Mouse (Mus musculus) c-Kit-positive CD71-positive TER-119-positive erythroid progenitor cells, embryonic 14.5 days (primary cell): ENCODE results near the gene Ccdc14.
"Not testable (repeated sequence)": the region's sequence is repeated elsewhere in the genome, so short reads cannot be mapped to it uniquely, and the experiment has no call there.

Experiments used
- DNase-seq: peaks from one replicate; pipeline ENCODE4 v3.0.0-alpha.2; 2013; ENCODE audit warnings: low spot score

Gene Ccdc14

GRCm38 (mm10) chr16:34690334-34691144 is at the start of gene Ccdc14:
Gene Ccdc14 (plus strand): TSS chr16:34690616.
- DNase-seq, result peak; percentile 88

GRCm38 (mm10) chr16:34643511-34644259 is 46.7 kb upstream of the Ccdc14 start:
- no peak for DNase-seq

- no peak for DNase-seq
Observed at GRCm38 (mm10) chr16:34649621-34650020, 40.8 kb upstream of the Ccdc14 start, which contains the start of gene Ropn1. Gene Ropn1 (plus strand): TSS chr16:34649921.

GRCm38 (mm10) chr16:34653023-34653422 is 37.4 kb upstream of the Ccdc14 start:
- DNase-seq, result no peak

GRCm38 (mm10) chr16:34657566-34657965 is 32.9 kb upstream of the Ccdc14 start:
- DNase-seq, result not testable (repeated sequence)

- DNase-seq, result no peak
Observed at GRCm38 (mm10) chr16:34657983-34658382, 32.4 kb upstream of the Ccdc14 start.

- DNase-seq, result no peak
Observed at GRCm38 (mm10) chr16:34658388-34658787, 32.0 kb upstream of the Ccdc14 start.

GRCm38 (mm10) chr16:34664553-34664952 is 25.9 kb upstream of the Ccdc14 start:
- DNase-seq, result no peak

GRCm38 (mm10) chr16:34667031-34667726 is 23.2 kb upstream of the Ccdc14 start:
- DNase-seq, result peak; percentile 58

GRCm38 (mm10) chr16:34668341-34668740 is 22.1 kb upstream of the Ccdc14 start:
- DNase-seq, result no peak

GRCm38 (mm10) chr16:34671966-34672365 is 18.4 kb upstream of the Ccdc14 start:
- DNase-seq, result no peak

- no peak for DNase-seq
Observed at GRCm38 (mm10) chr16:34672822-34673221, 17.6 kb upstream of the Ccdc14 start.

GRCm38 (mm10) chr16:34674365-34674764 is 16.1 kb upstream of the Ccdc14 start:
- no peak for DNase-seq

GRCm38 (mm10) chr16:34681823-34682222 is 8.6 kb upstream of the Ccdc14 start:
- no peak for DNase-seq

- no peak for DNase-seq
Observed at GRCm38 (mm10) chr16:34689879-34690278, 537 bp upstream of the Ccdc14 start.

GRCm38 (mm10) chr16:34691156-34691555 is 740 bp downstream of the Ccdc14 start:
- no peak for DNase-seq

- no peak for DNase-seq
Observed at GRCm38 (mm10) chr16:34694477-34694876, 4.1 kb downstream of the Ccdc14 start.

- not testable (repeated sequence) for DNase-seq
Observed at GRCm38 (mm10) chr16:34698721-34699120, 8.3 kb downstream of the Ccdc14 start.

GRCm38 (mm10) chr16:34700165-34700827 is 9.9 kb downstream of the Ccdc14 start:
- peak; percentile 55 for DNase-seq

GRCm38 (mm10) chr16:34700828-34701216 is 10.4 kb downstream of the Ccdc14 start:
- DNase-seq, result no peak

- no peak for DNase-seq
Observed at GRCm38 (mm10) chr16:34706019-34706418, 15.6 kb downstream of the Ccdc14 start.

- no peak for DNase-seq
Observed at GRCm38 (mm10) chr16:34706487-34706946, 16.1 kb downstream of the Ccdc14 start.
